Mouse (Mus musculus) bone marrow, adult 2 months (tissue): ENCODE results near the gene Nkx2-1. TPM values are rescaled to one million over a fixed set of nuclear protein-coding genes. Genes with fewer than 3 reads are reported as not detected.
"Not testable (repeated sequence)": the region's sequence is repeated elsewhere in the genome, so short reads cannot be mapped to it uniquely, and the experiment has no call there.

Experiments
- H3K27ac ChIP-seq: fragments of 200-500 bp; 2 replicates; pipeline ENCODE4 v1.5.1; 2012; ENCODE audit warnings: low read depth, mild to moderate bottlenecking, control low read depth, inconsistent platforms, low read length; ENCODE audit not compliant: control insufficient read depth, poor library complexity, insufficient read depth
- H3K4me1 ChIP-seq: fragments of 200-500 bp; 2 replicates; pipeline ENCODE4 v1.6.1; 2011; ENCODE audit warnings: low read length; ENCODE audit not compliant: control insufficient read depth, insufficient read depth
- H3K4me3 ChIP-seq: fragments of 200-500 bp; replicated peaks from 2 replicates; pipeline ENCODE3; 2011; ENCODE audit warnings: mild to moderate bottlenecking, low read depth, low read length, control low read depth; ENCODE audit not compliant: control insufficient read depth
- CTCF ChIP-seq: fragments of 200-500 bp; IDR thresholded peaks from 2 replicates; pipeline ENCODE4 v1.5.1; 2011; ENCODE audit warnings: low read length, control low read depth; ENCODE audit not compliant: control insufficient read depth, insufficient read depth
- POLR2A ChIP-seq: fragments of 200-500 bp; IDR thresholded peaks from 2 replicates; pipeline ENCODE4 v1.6.1; 2011; ENCODE audit warnings: low read depth, mild to moderate bottlenecking, control low read depth, low read length, borderline replicate concordance; ENCODE audit not compliant: control insufficient read depth
- WGBS: fragments of 180-500 bp; shearing (Covaris S2); methylation state at CpG from one replicate; pipeline ENCODE4 v1.1.7; 2018; 5-methylcytosine and 5-hydroxymethylcytosine counted together
- polyA plus RNA-seq: library from polyadenylated mRNA; stranded (reverse); fragments of >200 nt; gene quantifications from 2 replicates; pipeline ENCODE4 v1.2.4, GENCODE M21; 2011; ENCODE audit warnings: low replicate concordance; ENCODE audit not compliant: missing spikeins, insufficient read depth, insufficient read length

The Nkx2-1 gene
- polyA plus RNA-seq, 1 experiment = not detected

- no peak overlapping the region for H3K4me3 ChIP-seq
- H3K4me1 ChIP-seq = no peaks in the 10 kb centered on the region
- TF ChIP-seq CTCF (no peak), POLR2A (no peak)
- 5% methylated on average over 8 of the region's 8 CpGs for WGBS
- H3K27ac ChIP-seq = no peak overlapping the region
Measured at GRCm38 (mm10) chr12:56528034-56528570, 8.6 kb downstream of the Nkx2-1 start.

- 23% methylated on average over 4 of the region's 4 CpGs for WGBS
- Histone ChIP-seq H3K4me1 (no peaks in the 10 kb centered on the region), H3K27ac (no peak overlapping the region), H3K4me3 (no peak overlapping the region)
- TF ChIP-seq POLR2A (no peak), CTCF (no peak)
Measured at GRCm38 (mm10) chr12:56527071-56527470, 9.6 kb downstream of the Nkx2-1 start.

DNA sequence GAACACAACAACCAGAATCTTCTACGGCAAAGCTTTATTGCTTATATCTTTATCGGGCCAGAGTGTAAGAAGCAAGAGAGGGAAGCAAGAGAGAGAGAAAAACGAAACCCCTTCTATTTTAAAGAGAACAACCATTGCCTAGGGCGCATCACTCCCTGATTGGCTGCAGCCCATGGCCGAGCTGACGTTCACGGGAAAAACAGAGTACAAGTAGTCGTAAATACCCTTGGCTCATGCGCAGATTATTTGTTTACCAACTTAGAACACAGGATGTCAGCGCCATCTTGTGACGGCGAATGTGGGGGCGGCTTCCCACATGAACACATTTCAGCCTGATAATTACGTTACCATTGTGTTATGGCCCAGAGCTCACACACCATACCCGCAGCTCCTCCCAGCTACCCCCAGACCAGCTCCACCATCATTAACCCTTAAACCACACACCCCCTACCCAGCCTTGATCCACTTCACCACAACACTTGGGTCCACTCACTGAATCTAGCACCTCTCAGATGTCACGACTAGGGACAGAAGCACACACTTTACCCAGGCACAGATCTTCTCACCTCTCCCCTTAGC, 11.4 kb downstream of the Nkx2-1 start:
- 7% methylated on average over 10 of the region's 16 CpGs for WGBS
- not testable (repeated sequence) for H3K4me3 ChIP-seq, H3K4me1 ChIP-seq, H3K27ac ChIP-seq

GRCm38 (mm10) chr12:56524201-56524600, 12.5 kb downstream of the Nkx2-1 start:
- Histone ChIP-seq H3K4me3 (no peak overlapping the region), H3K27ac (no peak overlapping the region), H3K4me1 (no peaks in the 10 kb centered on the region)
- WGBS = 14% methylated on average over 14 of the region's 14 CpGs
- no peak for TF ChIP-seq CTCF
- TF ChIP-seq POLR2A = no peak

GRCm38 (mm10) chr12:56522191-56522590, 14.5 kb downstream of the Nkx2-1 start:
- 33% methylated on average over 4 of the region's 4 CpGs for WGBS
- no peak for TF ChIP-seq POLR2A
- TF ChIP-seq CTCF = no peak
- Histone ChIP-seq H3K27ac (no peak overlapping the region), H3K4me1 (no peaks in the 10 kb centered on the region), H3K4me3 (no peak overlapping the region)

DNA sequence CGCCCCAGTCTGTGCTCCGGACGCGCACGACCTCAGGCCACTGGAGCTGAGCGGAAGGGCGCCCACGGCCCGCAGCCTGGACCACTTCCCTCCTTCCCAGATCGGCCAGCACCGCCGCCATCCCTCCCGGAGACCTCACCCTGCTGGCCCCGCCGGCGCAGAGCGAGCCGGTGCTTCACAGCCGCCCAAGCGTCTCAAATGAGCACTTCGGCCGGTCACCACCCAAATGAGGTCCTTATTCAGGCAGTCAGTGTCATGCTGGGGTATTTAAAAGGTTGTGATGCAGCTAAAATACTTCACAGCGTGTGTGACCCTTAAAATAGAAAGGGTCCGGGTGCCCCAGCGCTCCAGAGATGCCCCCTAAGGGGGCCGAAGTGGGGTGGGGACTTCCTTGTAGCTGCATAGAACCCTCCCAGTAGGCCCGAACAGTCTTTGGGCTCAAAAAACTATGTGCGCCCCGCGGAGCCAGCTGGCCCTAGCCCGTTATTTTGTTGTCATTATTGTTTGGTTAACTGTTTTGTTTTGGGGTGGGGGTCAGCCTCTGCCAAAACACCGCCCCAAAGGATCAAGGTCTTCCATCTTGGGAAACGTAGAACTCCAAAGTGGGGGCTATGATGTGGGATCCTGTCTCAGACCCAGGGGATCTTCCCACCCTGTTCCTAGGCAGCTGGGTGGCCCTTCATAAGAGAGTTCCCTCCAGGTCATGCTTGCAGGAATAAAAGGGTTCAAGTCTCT, 15.4 kb downstream of the Nkx2-1 start:
- Histone ChIP-seq H3K4me1 (no peaks in the 10 kb centered on the region), H3K27ac (no peak overlapping the region), H3K4me3 (no peak overlapping the region)
- TF ChIP-seq POLR2A = no peak
- TF ChIP-seq CTCF = no peak
- WGBS = 3% methylated on average over 33 of the region's 33 CpGs

GRCm38 (mm10) chr12:56520396-56521105, 16.2 kb downstream of the Nkx2-1 start:
- H3K4me3 ChIP-seq = no peak overlapping the region
- TF ChIP-seq CTCF = no peak
- 5% methylated on average over 22 of the region's 22 CpGs for WGBS
- H3K4me1 ChIP-seq = no peaks in the 10 kb centered on the region
- no peak overlapping the region for H3K27ac ChIP-seq

GRCm38 (mm10) chr12:56519738-56520191, 16.9 kb downstream of the Nkx2-1 start:
- Histone ChIP-seq H3K27ac (no peak overlapping the region), H3K4me3 (no peak overlapping the region), H3K4me1 (no peaks in the 10 kb centered on the region)
- 7% methylated on average over 30 of the region's 30 CpGs for WGBS
- TF ChIP-seq POLR2A (no peak), CTCF (no peak)
